Mouse (Mus musculus): ENCODE data around the gene Tomm40.

- no peak for TF ChIP-seq POLR2A (IDR thresholded peaks at IDR 0.05; ENCODE audit: insufficient read length, low read depth)
- TF ChIP-seq TCF12 (IDR thresholded peaks at IDR 0.05; ENCODE audit: insufficient read depth, poor library complexity, severe bottlenecking): no peak
- TF ChIP-seq MAX (IDR thresholded peaks at IDR 0.05; ENCODE audit: low read depth): no peak
- TF ChIP-seq MYOG (IDR thresholded peaks at IDR 0.05; ENCODE audit: control insufficient read depth in 1 of 3, insufficient read depth in 1 of 3, insufficient read length in 2 of 3, low read depth in 2 of 3): no peak
- TF ChIP-seq POLR2AphosphoS2 (IDR thresholded peaks at IDR 0.05; ENCODE audit: insufficient read length, low read depth): no peak
- TF ChIP-seq SRF (IDR thresholded peaks at IDR 0.05; ENCODE audit: control insufficient read depth, insufficient read length, low read depth): no peak
- no peak for TF ChIP-seq USF1 (IDR thresholded peaks at IDR 0.05; ENCODE audit: low read depth)
- TF ChIP-seq MYOD1 (IDR thresholded peaks at IDR 0.05; ENCODE audit: control insufficient read depth in 1 of 3, insufficient read length in 2 of 3, low read depth in 2 of 3): no peak
Observed at GRCm38 (mm10) chr7:19755851-19756786, 40.9 kb upstream of the Tomm40 start.

All from myocyte (in vitro differentiated cells).